Mouse (Mus musculus): Measurements from ENCODE around the gene Ubqln4. TPM values are rescaled to one million over a fixed set of nuclear protein-coding genes. Genes with fewer than 3 reads are reported as not detected.
A peak's percentile ranks its signal among the peaks of the same experiment; 100 is the strongest.

Ubqln4 gene
- polyA plus RNA-seq, 1 experiment: 55.3 TPM

DNA sequence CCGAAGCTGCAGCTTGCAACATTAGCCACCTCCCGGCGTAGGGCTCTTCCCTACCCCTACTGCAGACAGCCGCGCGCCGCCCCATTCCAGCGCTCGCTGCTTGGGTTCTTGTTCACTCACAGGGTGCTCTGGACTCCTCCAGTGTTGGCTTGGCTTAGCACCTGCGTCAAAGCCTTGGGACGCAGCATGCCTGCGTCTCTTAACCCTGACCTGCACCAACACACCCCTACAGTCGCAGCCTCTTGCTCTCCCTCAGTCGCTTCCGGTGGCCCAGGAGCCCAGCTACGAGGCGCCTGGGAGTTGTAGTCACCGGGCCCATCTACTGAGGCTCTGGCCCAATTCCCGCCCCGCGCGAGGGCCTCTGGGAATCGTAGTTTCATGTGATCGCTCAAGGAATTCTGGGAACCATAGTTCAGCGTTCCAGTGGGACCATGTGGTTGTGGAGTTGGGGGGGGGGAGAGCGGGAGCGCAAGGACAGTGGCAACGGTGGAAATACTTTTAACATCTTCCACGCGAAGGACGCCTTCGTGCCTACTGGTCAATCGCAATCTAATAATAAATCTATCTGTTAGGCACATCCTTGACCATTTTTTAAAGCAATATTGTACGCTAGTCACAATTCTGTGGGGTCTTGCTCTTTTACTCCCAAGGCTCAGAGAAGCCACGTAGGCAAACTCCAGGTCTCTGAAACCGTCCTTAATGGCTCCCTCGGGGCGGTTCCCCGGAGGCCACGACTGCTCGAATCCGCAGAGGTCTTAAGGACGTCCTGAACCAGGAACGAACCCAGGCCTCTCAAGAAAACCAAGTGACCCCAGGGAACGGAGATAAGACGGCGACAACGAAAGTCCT, 658 bp upstream of the Ubqln4 start, which contains the start of gene Lamtor2:
Gene Lamtor2, minus strand, starts transcription at position 399 of the 849 bp plus-strand sequence.
- Histone ChIP-seq H3K27me3 (ENCODE audit: control insufficient read depth, insufficient read depth, low read length) (no peaks in the 10 kb centered on the region), H3K4me1 (ENCODE audit: control insufficient read depth, insufficient read depth, low read length) (peaks cover 14% of the 10 kb centered on the region), H3K27ac (ENCODE audit: control insufficient read depth, insufficient read depth, low read depth, low read length) (peak within 1 kb of the TSS; percentile 100), H3K4me3 (ENCODE audit: control insufficient read depth, low read depth, low read length) (peak within 1 kb of the TSS; percentile 92), H3K36me3 (ENCODE audit: control insufficient read depth, insufficient read depth, low read length) (no peaks in the 10 kb centered on the region)
- TF ChIP-seq CTCF (IDR thresholded peaks at IDR 0.05; ENCODE audit: control insufficient read depth, insufficient read depth, insufficient replicate concordance, low read depth, low read length) (no peak), POLR2A (IDR thresholded peaks at IDR 0.05; ENCODE audit: control insufficient read depth, low read depth, low read length) (peak; percentile 87; the same call in 1 of the 2 replicates)

DNA sequence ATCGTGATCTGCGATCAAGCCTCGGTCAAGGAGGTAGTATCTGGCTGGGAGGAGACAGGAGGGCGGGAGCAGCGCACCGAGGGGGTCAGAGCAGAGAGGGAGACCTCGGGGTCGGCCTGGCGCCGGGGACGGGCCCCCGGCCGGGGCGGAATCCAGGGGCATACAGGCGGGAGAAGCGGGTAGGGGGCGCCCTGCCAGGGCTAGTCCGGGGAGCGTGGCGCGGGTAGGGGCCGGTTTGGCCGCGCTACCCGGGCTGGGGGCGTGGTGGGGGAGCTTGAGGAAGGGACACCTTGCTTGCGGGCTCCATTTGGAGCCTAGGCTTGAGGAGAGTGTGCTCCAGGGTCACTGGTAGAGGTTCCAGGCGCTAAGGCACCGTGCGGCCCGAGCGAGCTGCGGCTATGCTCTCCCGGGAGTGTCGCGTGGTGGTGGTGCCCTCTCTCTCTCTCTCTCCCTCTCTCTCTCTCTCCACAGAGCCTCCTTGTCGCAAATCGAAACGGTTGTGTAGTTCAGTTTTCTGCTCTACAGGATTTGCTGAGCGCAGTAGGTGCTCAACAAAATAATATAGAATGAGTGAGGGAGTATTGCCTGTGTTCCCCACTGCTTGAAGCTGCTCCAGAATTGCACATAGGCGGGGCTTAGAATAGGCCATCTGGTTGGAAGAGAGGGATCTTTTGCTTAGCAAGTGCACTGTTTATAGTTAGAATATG, 475 bp downstream of the Ubqln4 start:
- peak overlapping the region; percentile 92 for H3K4me3 ChIP-seq (ENCODE audit: control insufficient read depth, low read depth, low read length)
- H3K36me3 ChIP-seq (ENCODE audit: control insufficient read depth, insufficient read depth, low read length): no peaks in the 10 kb centered on the region
- TF ChIP-seq POLR2A (IDR thresholded peaks at IDR 0.05; ENCODE audit: control insufficient read depth, low read depth, low read length): no peak; the same call in none of the 2 replicates
- no peak for TF ChIP-seq CTCF (IDR thresholded peaks at IDR 0.05; ENCODE audit: control insufficient read depth, insufficient read depth, insufficient replicate concordance, low read depth, low read length)
- no peaks in the 10 kb centered on the region for H3K27me3 ChIP-seq (ENCODE audit: control insufficient read depth, insufficient read depth, low read length)
- peak overlapping the region; percentile 89 for H3K27ac ChIP-seq (ENCODE audit: control insufficient read depth, insufficient read depth, low read depth, low read length)
- peaks cover 9% of the 10 kb centered on the region for H3K4me1 ChIP-seq (ENCODE audit: control insufficient read depth, insufficient read depth, low read length)

GRCm38 (mm10) chr3:88555069-88555605, 1.6 kb downstream of the Ubqln4 start:
- Histone ChIP-seq H3K4me1 (ENCODE audit: control insufficient read depth, insufficient read depth, low read length) (peaks cover 9% of the 10 kb centered on the region), H3K27ac (ENCODE audit: control insufficient read depth, insufficient read depth, low read depth, low read length) (peak overlapping the region; percentile 5), H3K27me3 (ENCODE audit: control insufficient read depth, insufficient read depth, low read length) (no peaks in the 10 kb centered on the region), H3K36me3 (ENCODE audit: control insufficient read depth, insufficient read depth, low read length) (peaks cover 4% of the 10 kb centered on the region), H3K4me3 (ENCODE audit: control insufficient read depth, low read depth, low read length) (peak overlapping the region; percentile 63)
- TF ChIP-seq POLR2A (IDR thresholded peaks at IDR 0.05; ENCODE audit: control insufficient read depth, low read depth, low read length) (no peak), CTCF (IDR thresholded peaks at IDR 0.05; ENCODE audit: control insufficient read depth, insufficient read depth, insufficient replicate concordance, low read depth, low read length) (no peak)

- peaks cover 4% of the 10 kb centered on the region for H3K36me3 ChIP-seq (ENCODE audit: control insufficient read depth, insufficient read depth, low read length)
- no peak for TF ChIP-seq CTCF (IDR thresholded peaks at IDR 0.05; ENCODE audit: control insufficient read depth, insufficient read depth, insufficient replicate concordance, low read depth, low read length)
- no peak for TF ChIP-seq POLR2A (IDR thresholded peaks at IDR 0.05; ENCODE audit: control insufficient read depth, low read depth, low read length)
- peaks cover 9% of the 10 kb centered on the region for H3K4me1 ChIP-seq (ENCODE audit: control insufficient read depth, insufficient read depth, low read length)
- H3K27me3 ChIP-seq (ENCODE audit: control insufficient read depth, insufficient read depth, low read length): no peaks in the 10 kb centered on the region
- peak overlapping the region; percentile 63 for H3K4me3 ChIP-seq (ENCODE audit: control insufficient read depth, low read depth, low read length)
- H3K27ac ChIP-seq (ENCODE audit: control insufficient read depth, insufficient read depth, low read depth, low read length): peak overlapping the region; percentile 23; the same call in 1 of the 2 replicates
These were observed 2.2 kb downstream of the Ubqln4 start for GRCm38 (mm10) chr3:88555731-88556130.

DNA sequence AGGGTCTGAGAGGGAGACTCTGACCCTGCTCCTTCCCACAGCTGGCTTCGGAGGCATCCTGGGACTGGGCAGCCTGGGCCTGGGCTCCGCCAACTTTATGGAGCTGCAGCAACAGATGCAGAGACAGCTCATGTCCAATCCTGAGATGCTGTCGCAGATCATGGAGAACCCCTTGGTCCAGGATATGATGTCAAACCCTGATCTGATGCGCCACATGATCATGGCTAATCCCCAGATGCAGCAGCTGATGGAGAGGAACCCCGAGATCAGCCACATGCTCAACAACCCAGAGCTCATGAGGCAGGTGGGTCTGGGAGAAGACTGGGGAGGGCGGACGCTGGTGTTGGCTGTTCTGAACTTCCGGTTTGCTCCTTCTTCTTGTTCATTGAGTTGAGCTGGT, 3.1 kb downstream of the Ubqln4 start:
- no peak overlapping the region for H3K27ac ChIP-seq (ENCODE audit: control insufficient read depth, insufficient read depth, low read depth, low read length)
- H3K27me3 ChIP-seq (ENCODE audit: control insufficient read depth, insufficient read depth, low read length): no peaks in the 10 kb centered on the region
- no peak overlapping the region for H3K4me3 ChIP-seq (ENCODE audit: control insufficient read depth, low read depth, low read length)
- TF ChIP-seq POLR2A (IDR thresholded peaks at IDR 0.05; ENCODE audit: control insufficient read depth, low read depth, low read length): no peak
- no peak for TF ChIP-seq CTCF (IDR thresholded peaks at IDR 0.05; ENCODE audit: control insufficient read depth, insufficient read depth, insufficient replicate concordance, low read depth, low read length)
- H3K36me3 ChIP-seq (ENCODE audit: control insufficient read depth, insufficient read depth, low read length): peaks cover 4% of the 10 kb centered on the region
- H3K4me1 ChIP-seq (ENCODE audit: control insufficient read depth, insufficient read depth, low read length): peaks cover 9% of the 10 kb centered on the region

DNA sequence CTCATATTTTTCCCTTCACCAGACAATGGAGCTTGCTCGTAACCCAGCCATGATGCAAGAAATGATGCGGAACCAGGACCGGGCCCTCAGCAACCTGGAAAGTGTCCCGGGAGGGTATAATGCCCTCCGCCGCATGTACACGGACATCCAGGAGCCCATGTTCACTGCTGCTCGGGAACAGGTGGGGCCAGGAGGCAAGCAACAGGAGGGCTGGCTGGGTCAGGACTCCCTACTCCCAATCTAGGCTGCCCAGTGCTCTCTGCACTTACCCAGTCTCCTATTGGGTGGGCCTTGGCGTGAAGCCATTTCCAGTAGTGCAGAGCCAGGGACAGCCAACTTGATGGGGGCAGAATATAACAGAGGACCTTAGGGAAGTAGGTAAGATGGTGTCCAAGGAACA, 6.0 kb downstream of the Ubqln4 start:
- Histone ChIP-seq H3K27ac (ENCODE audit: control insufficient read depth, insufficient read depth, low read depth, low read length) (no peak overlapping the region), H3K4me3 (ENCODE audit: control insufficient read depth, low read depth, low read length) (no peak overlapping the region), H3K36me3 (ENCODE audit: control insufficient read depth, insufficient read depth, low read length) (peaks cover 9% of the 10 kb centered on the region), H3K27me3 (ENCODE audit: control insufficient read depth, insufficient read depth, low read length) (no peaks in the 10 kb centered on the region), H3K4me1 (ENCODE audit: control insufficient read depth, insufficient read depth, low read length) (peaks cover 3% of the 10 kb centered on the region)
- TF ChIP-seq POLR2A (IDR thresholded peaks at IDR 0.05; ENCODE audit: control insufficient read depth, low read depth, low read length) (no peak), CTCF (IDR thresholded peaks at IDR 0.05; ENCODE audit: control insufficient read depth, insufficient read depth, insufficient replicate concordance, low read depth, low read length) (no peak)

- H3K27ac ChIP-seq (ENCODE audit: control insufficient read depth, insufficient read depth, low read depth, low read length): no peak overlapping the region
- H3K4me1 ChIP-seq (ENCODE audit: control insufficient read depth, insufficient read depth, low read length): no peaks in the 10 kb centered on the region
- no peaks in the 10 kb centered on the region for H3K27me3 ChIP-seq (ENCODE audit: control insufficient read depth, insufficient read depth, low read length)
- H3K36me3 ChIP-seq (ENCODE audit: control insufficient read depth, insufficient read depth, low read length): peaks cover 11% of the 10 kb centered on the region
- no peak for TF ChIP-seq CTCF (IDR thresholded peaks at IDR 0.05; ENCODE audit: control insufficient read depth, insufficient read depth, insufficient replicate concordance, low read depth, low read length)
- TF ChIP-seq POLR2A (IDR thresholded peaks at IDR 0.05; ENCODE audit: control insufficient read depth, low read depth, low read length): no peak
- H3K4me3 ChIP-seq (ENCODE audit: control insufficient read depth, low read depth, low read length): peak overlapping the region; percentile 4; the same call in 1 of the 2 replicates
These were observed 8.4 kb downstream of the Ubqln4 start for GRCm38 (mm10) chr3:88561989-88562388.

All from testis, adult 2 months (tissue).